Mouse (Mus musculus): Measurements from ENCODE around the gene Wdtc1. TPM values are rescaled to one million over a fixed set of nuclear protein-coding genes. Genes with fewer than 3 reads are reported as not detected.

Gene Wdtc1
- total RNA-seq, 2 experiments from 2014 or later, result 8.7 to 10.6 TPM

DNA sequence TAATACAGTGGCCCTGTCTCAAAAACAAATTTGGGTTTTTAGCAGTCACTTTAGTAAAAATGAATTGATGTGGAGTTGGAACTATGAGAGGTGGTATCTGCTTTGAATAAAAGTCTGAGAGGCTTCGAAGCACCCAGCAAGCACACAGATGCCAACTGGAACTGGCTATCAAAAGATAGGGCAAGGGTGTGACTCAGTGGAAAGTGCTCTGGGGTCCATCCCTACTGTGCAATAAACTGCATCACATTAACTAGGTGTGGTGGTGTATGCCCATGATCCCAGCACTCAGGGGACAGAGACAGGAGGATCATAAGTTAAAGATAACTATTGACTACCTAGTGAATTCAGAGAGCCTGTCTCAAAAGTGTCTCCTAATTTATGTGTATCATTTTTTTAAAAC lies 62.0 kb downstream of the Wdtc1 start:
- ATAC-seq (replicated peaks; ENCODE audit: poor library complexity), result no peak; the same call in 1 of the 2 replicates

DNA sequence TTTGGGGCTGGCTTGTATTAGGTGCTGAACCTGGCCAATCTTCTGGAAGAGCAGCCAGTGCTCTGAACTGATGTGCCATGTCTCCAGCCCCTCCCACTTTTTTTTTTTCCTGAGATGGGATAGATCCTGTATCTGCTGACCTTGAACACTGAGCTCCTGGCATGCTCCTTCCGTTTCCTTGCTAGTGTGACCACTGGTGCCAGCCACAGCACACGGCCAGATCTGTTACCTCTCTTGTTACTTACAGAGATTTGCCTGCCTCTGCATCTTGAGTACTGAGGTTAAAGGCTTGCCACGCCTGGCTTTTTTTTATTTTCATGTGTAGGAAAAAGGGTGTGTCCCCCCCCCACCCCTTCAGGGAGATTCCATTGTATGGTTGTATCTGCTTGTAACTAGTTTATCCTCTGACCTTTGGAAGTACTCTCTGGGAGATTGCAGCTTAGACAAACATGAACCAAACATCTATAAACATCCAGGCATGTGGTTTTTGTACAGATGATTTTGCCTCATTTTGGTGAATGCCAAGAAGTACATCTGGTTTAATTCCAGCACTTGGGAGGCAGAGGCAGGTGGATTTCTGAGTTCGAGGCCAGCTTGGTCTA lies 66.7 kb downstream of the Wdtc1 start:
- no peak for ATAC-seq (replicated peaks; ENCODE audit: poor library complexity)

DNA sequence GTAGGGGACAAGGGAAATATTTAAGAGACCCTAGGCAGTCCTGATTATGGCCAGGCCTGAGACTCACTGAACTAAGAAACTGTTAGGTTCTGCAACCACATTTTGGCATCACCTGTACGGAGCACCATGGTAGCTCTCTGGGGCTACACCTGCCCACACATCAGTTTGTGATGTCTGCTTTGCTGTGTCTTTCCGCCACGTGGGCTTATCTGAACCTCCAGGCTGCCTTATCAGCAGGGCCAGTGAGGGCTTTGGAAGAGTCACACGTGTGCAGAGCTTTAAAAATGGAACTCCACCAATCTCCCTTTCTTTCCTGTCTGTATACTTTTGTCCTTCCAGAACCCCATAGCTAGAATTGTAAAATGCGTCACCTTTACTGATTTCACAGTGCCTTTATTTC lies 67.3 kb downstream of the Wdtc1 start:
- ATAC-seq (replicated peaks; ENCODE audit: poor library complexity), result peak; percentile 85

DNA sequence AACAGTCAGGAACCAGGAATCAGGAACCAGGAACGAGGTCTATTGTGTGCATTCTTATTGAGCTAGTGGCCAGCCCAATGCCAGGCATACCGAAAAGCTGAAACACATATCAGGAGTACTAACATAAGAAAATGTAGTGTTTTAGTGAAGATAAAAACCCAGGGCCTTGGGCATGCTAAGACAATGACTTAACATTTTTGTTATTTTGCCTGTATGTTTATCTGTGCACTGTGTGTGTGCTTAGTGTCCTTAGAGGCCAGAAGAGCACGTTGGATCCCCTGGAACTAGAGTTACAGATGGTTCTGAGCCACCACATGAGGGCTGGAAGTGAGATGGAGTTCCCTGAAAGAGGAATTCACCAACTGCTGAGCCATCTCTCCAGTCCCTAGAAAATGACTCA lies 68.0 kb downstream of the Wdtc1 start:
- ATAC-seq (replicated peaks; ENCODE audit: poor library complexity), result peak; percentile 76

DNA sequence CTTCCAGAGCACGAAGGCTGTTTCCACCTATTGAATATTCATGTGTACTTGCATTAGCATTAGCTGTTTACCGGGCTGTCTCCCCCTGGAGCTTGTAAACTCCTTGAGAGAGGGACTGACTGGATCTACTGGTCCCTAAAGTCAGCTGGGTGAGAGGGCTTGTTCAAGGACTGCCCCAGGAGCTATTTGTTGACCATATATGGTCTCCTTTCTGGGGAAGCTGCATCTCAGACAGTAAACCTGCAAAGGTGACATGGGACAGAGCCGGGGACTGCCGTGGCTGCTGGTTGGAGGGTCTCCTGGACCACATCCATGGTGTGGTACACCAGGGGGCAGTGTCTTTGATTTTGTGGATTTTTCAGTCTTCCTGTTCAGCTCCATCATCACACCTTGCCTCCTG lies 70.6 kb downstream of the Wdtc1 start:
- ATAC-seq (replicated peaks; ENCODE audit: poor library complexity), result no peak

DNA sequence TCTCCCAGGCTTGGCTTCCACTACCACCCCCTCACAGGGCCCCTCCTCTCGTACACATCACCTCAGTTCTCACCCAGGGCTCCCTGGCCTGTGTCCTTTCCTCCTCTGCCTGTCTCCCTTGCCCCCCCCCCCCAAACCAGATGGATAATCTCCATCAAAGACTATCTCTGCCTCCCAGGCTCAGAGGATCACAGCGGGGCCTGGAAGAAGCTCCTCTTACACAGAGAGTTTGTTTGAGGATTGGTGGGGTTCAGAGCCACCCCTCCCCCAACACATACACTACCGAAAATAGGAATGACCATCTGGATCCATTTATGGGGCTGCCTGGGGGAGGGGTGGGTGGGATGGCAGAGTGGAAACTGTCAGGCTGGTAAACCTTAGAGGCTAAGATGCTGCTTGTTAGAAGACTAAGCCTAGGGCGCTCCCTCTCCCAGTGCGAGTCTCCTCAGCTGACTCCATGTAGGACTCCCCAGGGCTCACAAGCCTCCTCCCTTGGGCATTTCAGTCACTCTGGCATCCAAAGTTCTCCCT lies 71.3 kb downstream of the Wdtc1 start:
- no peak for ATAC-seq (replicated peaks; ENCODE audit: poor library complexity)

DNA sequence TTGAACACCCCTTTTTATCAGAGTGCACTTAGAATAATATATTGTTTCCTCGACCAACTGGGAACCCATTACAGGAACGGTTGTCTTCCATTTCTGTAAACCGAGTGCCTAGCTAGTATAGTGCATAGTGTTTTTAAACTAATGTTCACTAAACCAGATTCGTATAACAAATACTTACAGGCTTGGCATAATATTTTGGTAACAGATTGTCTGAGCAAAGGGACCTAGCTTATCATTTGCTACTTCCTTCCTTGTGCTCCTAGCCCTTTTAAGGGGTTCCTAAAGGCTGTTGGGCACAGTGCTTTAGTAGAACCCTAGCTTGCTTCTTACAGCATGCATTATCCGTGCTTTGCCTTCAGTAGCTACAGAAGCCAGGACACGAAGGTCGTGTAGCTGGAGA lies 71.8 kb downstream of the Wdtc1 start:
- ATAC-seq (replicated peaks; ENCODE audit: poor library complexity), result no peak

DNA sequence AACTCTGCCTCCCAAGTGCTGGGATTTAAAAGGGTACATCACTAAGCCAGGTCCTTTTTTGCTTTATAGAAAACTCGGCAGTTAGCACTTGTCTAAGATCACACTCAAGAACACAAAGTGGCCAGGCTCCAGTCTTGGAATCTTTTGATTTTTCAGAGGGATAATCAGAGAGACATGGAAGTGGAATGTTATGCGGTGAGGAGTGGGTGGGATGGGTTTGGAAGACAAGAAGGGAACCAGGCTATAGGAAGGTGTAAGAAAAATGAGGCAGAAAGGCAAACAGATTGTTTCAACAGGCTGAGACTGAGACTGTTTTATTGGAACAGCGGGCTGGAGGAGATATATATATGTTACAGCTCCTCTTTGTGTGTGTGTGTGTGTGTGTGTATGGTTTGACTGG lies 74.8 kb downstream of the Wdtc1 start:
- ATAC-seq (replicated peaks; ENCODE audit: poor library complexity), result no peak

DNA sequence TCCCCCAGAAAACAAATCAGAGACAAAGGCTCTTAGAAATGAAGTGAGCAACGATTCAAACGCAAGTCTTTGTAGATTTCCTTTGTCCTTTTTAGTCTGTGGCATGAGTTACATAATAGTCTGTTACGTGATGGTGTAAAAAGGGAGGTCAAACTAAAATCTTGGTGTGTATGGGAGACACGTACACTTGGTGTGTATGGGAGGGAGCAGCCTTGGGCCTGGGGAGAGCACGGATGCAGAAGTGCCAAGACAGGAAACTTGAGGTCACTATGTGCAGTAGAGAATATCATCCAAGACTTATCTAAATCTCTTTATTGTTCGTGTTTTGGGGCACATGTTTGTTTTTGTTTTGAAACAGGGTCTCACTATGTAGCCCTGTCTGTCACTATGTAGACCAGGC lies 75.2 kb downstream of the Wdtc1 start:
- peak; percentile 21; the same call in 1 of the 2 replicates for ATAC-seq (replicated peaks; ENCODE audit: poor library complexity)

DNA sequence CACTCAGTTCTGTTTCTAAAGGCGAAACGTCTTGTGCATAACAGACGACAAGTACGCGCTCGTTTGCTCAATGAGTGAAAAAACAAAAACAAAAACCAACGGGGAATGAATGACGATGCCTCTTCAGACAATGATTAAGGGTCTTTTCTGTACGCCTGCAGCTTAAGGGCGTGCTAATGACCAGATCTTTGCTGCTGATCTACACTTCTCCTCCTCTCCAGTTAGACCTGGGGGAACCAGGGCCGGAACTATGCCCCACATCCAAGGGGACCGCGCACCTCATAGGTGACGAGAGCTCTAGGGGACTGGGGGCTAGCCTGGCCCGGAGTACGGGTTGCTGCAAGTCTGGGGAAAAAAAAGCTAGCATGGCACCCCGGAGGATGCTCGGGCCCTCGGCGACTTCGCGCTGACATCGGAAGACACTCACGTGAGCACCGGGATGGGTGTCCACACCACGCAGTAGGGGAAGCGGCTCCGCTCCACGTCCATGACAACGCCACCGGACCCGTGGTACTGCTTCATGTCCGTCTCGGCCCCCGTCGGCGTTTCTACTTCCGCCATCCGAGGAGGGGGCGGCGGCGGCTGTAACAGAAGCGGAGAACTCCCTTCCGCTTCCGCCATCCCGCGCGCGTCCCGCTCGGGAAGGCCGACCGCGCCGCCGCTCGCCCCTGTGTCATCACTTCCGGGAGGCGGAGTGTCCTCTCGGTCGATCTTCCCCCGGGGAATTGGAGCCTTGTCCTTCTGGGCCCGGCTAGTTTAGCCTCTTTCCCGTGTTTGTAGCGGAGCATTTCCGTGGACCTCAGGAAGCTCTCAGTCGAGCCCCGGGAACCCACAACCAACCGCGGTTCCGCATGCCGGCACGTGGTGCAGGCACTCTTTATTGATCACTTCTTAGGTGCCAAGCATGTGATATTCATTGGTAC lies 75.9 kb downstream of the Wdtc1 start, which contains the start of gene Tmem222:
Gene Tmem222 (minus strand): TSS at position 689 of the 923 bp plus-strand sequence.
- peak; percentile 96 for ATAC-seq (replicated peaks; ENCODE audit: poor library complexity)

DNA sequence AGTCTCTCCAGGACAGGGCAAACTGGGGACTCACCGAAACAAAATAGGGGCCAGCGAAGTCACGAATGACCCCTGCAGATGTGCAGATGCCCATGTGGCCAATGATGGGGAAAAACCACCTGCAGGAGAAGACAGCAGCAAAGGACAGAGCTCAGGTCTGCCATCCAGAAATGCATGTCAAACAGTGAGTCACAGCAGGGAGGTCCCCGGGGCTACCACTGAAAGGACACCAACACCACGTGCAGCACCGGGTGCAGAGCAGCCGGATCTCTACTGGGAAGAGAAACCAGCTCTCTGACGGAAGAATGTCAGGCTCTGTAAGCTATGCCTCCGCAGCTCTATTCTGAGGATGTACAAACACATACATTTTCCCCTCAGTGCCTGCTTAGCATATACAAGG lies 82.4 kb downstream of the Wdtc1 start:
- ATAC-seq (replicated peaks; ENCODE audit: poor library complexity), result no peak

DNA sequence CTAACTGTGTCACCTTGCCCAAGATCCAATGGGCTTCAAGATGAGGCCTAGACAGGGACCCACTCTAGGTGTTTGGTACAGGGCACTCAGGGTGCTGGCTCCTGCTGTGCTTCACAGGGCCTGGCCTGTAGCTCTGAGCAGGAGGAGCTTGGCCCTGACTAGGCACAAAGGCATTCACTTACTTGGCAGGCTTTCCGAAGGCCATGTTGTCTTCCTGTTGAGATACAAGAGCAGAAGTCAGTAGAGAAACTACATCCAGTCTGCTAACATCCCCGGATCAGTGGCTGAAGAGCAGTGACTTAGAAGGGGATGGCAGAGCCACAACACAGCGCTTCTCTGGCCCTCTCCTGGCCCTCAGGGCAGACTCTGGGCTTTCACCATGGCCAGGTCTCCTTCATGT lies 83.7 kb downstream of the Wdtc1 start:
- no peak for ATAC-seq (replicated peaks; ENCODE audit: poor library complexity)

DNA sequence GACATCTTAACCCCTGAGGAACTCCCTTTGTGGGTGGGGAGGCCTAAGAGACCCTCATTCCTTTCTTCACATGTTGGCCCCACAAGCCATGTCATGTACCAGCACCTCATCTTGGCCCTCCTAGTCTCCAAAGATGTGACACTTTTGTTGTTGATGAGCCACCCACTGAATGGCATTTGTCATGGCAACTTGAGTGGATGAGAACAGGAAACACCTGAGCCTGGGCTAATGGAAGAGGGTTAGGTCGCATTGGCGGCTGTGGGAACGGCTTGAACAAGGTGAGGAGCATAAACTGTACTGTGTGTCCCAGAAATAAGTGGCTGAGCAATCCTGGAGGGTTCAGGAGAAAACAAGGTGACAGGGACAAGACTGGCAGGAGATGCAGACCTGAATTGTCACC lies 84.3 kb downstream of the Wdtc1 start:
- no peak for ATAC-seq (replicated peaks; ENCODE audit: poor library complexity)

DNA sequence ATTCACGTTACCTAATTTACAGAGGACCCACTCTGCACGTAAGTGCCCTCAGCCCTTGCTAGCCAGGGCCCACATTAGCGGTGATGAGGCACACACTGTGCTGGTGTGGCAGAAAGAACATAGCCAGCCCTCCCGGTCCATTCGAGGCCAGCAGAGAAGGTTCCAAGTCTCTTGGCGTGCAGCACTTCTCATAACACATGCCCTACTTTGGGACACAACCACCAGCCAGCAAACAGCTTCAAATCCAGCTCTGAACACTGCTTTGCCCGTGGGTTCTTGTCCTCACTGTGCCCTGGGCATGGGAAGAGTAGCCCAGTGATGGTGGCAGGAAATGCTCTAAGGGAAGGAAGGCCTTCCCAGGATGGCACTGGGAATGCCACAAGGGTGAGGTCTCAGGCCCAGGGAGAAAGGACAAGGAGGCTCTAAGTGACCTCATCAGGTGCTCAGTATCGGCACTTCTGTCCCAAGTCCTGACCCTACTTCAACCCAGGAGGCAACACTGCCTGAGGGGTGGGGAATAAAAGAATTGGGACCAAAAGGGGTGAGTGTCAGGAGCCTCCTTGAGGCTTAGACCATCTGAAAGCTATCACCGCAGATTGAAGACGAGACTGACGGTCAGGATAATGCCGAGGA lies 86.9 kb downstream of the Wdtc1 start:
- no peak for ATAC-seq (replicated peaks; ENCODE audit: poor library complexity)

DNA sequence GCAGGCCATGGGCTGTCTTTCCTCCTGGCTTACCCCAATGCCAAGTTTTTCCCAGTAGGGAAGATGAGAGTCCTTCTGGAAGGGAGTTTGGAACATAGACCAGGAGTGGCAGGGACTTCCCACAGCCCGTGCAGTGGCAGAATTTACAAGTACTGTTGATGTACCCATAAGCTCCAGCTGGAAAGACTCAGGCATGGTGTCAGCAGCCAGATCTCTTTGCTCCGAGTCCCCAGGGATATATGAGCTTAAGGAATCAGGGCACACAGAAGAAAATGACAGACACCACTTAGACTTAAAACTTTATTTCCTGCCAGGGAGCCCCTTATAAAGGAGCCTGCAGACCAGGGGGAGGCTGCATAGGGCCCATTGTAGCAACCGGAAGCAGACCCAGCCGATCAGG lies 87.5 kb downstream of the Wdtc1 start:
- no peak for ATAC-seq (replicated peaks; ENCODE audit: poor library complexity)

DNA sequence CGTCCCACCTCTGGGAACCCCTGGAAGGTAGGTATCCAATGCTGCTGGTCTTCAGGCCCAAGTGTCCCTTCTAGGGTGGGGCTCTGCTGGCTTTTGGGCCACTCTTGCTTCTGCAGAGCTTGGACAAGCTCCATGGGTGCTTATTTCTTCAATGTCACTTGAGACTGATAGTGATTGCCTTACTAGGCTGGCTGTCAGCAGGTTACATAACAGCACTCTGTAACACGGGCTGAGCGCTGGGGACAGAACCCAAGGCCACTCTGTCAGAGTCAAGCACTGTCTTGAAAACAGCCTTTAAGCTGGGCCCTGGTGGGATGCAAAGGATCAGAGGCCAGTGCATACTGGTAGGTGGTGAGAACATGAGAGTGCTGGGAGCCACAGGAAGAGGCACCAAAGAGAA lies 88.0 kb downstream of the Wdtc1 start:
- no peak for ATAC-seq (replicated peaks; ENCODE audit: poor library complexity)

DNA sequence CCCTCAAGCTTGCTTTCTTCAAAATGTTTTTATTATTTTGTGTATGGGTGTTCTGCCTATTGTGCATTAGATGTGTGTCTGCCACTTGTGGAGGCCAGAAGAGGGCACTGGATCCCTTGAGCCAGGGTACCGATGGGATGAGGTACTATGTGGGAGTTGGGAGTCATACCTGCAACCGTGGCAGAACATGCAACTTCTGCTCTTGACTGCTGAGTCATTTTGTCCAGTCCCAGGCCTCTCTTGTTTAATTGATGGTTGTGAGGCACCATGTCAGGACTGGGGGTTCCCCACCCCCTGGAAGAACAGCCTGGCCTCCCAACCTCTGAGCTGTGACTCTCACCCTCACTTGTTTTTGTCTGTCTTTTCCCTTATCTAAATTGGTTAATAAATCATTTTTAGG lies 88.7 kb downstream of the Wdtc1 start:
- no peak for ATAC-seq (replicated peaks; ENCODE audit: poor library complexity)

DNA sequence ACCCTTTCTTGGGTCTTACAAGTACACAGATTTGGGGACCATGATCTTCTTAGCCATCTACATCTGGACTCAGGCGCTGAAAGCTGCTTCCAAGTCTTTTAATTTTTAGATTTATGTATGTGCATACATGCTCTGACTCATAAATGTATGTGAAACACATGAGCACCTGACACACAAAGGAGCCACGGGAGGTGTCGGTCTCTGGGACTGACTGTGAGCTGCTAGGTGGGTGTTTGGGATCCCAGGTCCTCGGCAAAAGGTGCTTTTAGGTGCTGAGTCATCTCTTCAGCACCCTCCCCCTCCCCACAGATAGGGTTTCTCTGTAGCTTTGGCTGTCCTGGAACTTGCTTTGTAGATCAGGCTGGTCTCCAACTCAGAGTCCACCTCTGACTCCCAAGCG lies 89.5 kb downstream of the Wdtc1 start:
- ATAC-seq (replicated peaks; ENCODE audit: poor library complexity), result no peak

DNA sequence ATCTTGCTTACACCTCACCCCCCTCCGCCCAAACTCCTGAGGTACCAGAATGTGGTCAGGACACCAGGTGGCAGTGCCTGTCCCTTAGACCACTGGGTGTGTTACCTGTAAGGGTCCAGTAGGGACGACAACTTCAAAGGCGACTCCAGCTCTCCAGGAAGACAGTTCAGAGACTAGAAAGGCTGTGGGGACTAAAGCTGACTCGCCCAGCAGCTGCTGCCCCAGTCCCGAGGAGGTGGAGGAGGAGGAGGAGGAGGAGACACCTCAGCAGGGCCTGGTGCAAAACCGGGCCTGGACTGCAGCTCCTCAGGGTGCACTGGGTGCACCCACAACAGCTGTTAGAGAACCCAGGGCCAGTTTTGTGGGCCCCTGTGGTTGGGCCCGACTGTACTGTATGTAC lies 90.4 kb downstream of the Wdtc1 start, which contains the start of gene Sytl1:
Gene Sytl1 (minus strand): TSS at position 232 of the 400 bp plus-strand sequence.
- ATAC-seq (replicated peaks; ENCODE audit: poor library complexity), result peak; percentile 67

DNA sequence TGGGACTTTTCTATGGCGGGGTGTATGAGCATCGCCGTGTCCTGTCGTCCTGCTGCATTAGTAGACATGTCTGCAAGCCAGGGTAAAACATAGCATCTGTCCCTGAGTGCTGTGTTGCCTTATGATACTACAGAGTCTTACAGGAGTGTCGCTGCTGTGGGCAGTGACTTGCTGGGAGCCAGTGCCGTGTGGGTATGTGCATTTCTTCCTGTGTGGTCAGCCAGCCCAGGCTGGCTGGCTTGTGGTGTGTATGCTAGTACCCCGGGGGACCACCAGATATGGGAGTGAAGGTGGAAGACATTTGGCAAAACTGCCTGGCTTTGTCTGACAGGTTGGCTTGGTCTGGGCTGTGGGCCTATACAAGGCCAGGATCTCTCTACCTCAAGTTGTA lies 90.9 kb downstream of the Wdtc1 start:
- peak; percentile 38; the same call in 1 of the 2 replicates for ATAC-seq (replicated peaks; ENCODE audit: poor library complexity)

DNA sequence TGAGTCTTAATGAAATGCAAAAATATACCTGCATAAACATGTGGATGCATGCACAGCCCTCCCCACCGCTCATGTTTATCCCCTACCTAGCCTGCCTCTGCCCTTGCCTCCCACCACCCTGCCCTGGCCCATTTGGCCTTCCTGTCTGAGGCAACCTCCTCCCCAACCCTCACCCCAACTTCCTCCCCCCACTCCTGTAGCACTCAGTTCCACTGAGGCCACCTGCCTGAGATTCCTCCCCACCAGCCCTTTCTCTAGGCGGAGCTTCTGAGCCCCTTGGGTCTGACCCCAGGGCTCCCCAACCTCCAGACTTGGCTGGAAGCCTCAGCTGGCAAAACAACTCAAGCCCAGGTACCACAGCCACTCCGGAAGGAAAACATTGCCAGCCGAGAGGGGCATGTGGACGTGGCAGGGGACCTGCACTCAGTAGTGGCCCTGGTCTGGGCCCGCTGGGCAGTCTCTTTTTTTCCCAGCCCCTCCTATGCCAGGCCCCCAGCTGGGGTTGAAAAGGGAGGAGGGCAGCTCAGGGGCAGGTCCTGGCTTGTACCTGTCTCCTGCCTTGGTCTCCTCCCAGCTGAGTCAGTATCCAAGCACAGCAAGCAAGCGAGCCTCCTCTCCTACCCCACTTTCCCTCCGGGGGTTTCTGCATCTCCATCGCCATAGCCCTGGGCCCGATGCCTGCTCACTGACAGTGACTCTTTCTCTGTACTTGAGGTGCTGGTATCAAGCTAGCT lies 91.5 kb downstream of the Wdtc1 start:
- ATAC-seq (replicated peaks; ENCODE audit: poor library complexity), result peak; percentile 59

Data from megakaryocyte progenitor cell, adult 5-6 weeks (primary cell).